Mouse (Mus musculus): ENCODE results near the gene Amd1. TPM values are rescaled to one million over a fixed set of nuclear protein-coding genes. Genes with fewer than 3 reads are reported as not detected.

Gene Amd1
- 33.5 and 37.6 TPM in 2 replicates for polyA plus RNA-seq (2015; fragmentation: Nextera tagmentation; extraction: Ambion mirVana)

DNA sequence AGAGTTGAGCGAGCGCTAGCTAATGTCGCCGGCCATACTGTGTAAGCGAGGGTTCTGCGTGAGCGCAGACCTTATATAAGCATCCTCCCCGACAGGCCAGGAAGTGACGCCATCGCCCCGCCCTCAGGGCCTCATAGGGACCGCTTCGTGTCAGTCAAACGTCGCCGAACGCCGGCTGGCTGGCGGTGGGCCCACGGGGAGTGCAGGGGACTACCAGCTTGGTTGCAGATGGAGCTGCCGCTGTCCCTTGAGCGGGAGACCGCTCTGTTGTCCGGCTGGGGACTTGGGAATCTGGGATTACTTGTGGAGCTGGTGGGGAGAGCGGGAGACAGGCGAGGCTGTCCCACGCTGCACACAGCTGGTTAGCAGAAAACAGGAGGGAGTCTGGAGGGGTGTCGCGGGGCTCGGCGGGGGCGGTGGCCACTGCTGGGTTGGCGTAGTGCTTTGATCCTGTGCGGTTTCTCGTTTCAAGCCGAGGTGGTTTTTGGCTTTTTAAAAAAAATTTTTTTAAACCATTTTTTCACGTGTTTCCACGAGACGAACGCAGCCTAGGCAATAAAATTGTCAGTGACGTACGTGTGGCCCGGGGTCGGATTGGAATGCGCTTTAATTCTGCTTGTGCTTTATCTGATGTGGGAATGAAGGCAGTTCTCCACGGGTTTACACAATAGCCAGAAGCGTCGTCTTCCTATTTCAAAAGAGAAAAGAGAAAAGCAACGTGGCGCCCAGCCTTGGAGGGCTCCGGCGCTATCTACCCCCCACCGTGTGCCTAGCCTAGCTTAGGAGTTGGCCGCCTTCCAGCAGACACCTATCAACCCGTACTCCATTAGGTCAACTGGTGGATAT lies at the start of gene Amd1:
Gene Amd1 (minus strand): TSS at position 47 of the 846 bp plus-strand sequence.
- Histone ChIP-seq H3K9me3 (replicated peaks; ENCODE audit: control insufficient read depth, low read length) (peaks cover 6% of the 10 kb centered on the region), H3K4me1 (ENCODE audit: control insufficient read depth, low read depth, low read length) (peaks cover 23% of the 10 kb centered on the region), H3K36me3 (ENCODE audit: control insufficient read depth, insufficient read depth) (no peaks in the 10 kb centered on the region; the same call in 1 of the 2 replicates), H3K9ac (ENCODE audit: low read depth, low read length) (peak within 1 kb of the TSS; percentile 93), H3K4me3 (ENCODE audit: low read depth, low read length) (peak within 1 kb of the TSS; percentile 91), H3K4me2 (ENCODE audit: low read depth, low read length) (peak within 1 kb of the TSS; percentile 99), H3K27me3 (ENCODE audit: control insufficient read depth, insufficient read depth, low read depth, low read length) (no peaks in the 10 kb centered on the region), H3K27ac (ENCODE audit: low read length) (peak within 1 kb of the TSS; percentile 93)
- WGBS (ENCODE audit: insufficient replicate concordance), result under 1% methylated on average over 55 of the region's 55 CpGs
- peak; percentile 88 for ATAC-seq (ENCODE audit: low read depth)

DNA sequence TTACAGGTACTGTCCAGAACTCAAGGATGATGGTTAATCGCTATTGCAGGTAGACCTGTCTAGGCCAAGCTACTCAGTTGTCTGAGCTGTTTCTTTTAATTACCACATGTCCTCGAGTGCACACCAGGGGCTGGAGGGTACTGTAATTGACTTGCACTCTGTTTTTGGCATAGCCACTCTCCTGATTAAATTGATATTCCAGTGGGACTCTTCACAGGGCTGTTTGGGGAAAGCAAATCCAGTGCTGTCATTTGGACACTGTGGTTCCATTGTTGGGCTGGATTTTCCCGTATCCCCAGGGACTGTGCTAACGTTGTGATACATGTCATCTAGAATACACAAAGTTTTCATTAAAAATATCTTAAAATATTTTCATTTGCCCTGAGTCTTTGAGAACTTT lies 49.2 kb upstream of the Amd1 start:
- Histone ChIP-seq H3K4me3 (ENCODE audit: low read depth, low read length) (no peak overlapping the region), H3K36me3 (ENCODE audit: control insufficient read depth, insufficient read depth) (no peaks in the 10 kb centered on the region), H3K9me3 (replicated peaks; ENCODE audit: control insufficient read depth, low read length) (no peaks in the 10 kb centered on the region), H3K9ac (ENCODE audit: low read depth, low read length) (no peak overlapping the region; the same call in 1 of the 2 replicates), H3K4me2 (ENCODE audit: low read depth, low read length) (no peak overlapping the region), H3K27me3 (ENCODE audit: control insufficient read depth, insufficient read depth, low read depth, low read length) (no peaks in the 10 kb centered on the region), H3K4me1 (ENCODE audit: control insufficient read depth, low read depth, low read length) (peaks cover 19% of the 10 kb centered on the region), H3K27ac (ENCODE audit: low read length) (no peak overlapping the region)
- ATAC-seq (ENCODE audit: low read depth), result no peak
- WGBS (ENCODE audit: insufficient replicate concordance), result 79% methylated on average over 4 of the region's 4 CpGs

GRCm38 (mm10) chr10:40350245-40350932 lies 48.4 kb upstream of the Amd1 start:
- WGBS (ENCODE audit: insufficient replicate concordance), result 39% methylated on average over 12 of the region's 12 CpGs
- peaks cover 19% of the 10 kb centered on the region for H3K4me1 ChIP-seq (ENCODE audit: control insufficient read depth, low read depth, low read length)
- peak overlapping the region; percentile 97 for H3K4me3 ChIP-seq (ENCODE audit: low read depth, low read length)
- no peaks in the 10 kb centered on the region for H3K27me3 ChIP-seq (ENCODE audit: control insufficient read depth, insufficient read depth, low read depth, low read length)
- H3K27ac ChIP-seq (ENCODE audit: low read length), result no peak overlapping the region; the same call in 1 of the 2 replicates
- peak overlapping the region; percentile 96 for H3K9ac ChIP-seq (ENCODE audit: low read depth, low read length)
- H3K36me3 ChIP-seq (ENCODE audit: control insufficient read depth, insufficient read depth), result no peaks in the 10 kb centered on the region
- peak overlapping the region; percentile 89 for H3K4me2 ChIP-seq (ENCODE audit: low read depth, low read length)
- H3K9me3 ChIP-seq (replicated peaks; ENCODE audit: control insufficient read depth, low read length), result no peaks in the 10 kb centered on the region
- no peak for ATAC-seq (ENCODE audit: low read depth)

DNA sequence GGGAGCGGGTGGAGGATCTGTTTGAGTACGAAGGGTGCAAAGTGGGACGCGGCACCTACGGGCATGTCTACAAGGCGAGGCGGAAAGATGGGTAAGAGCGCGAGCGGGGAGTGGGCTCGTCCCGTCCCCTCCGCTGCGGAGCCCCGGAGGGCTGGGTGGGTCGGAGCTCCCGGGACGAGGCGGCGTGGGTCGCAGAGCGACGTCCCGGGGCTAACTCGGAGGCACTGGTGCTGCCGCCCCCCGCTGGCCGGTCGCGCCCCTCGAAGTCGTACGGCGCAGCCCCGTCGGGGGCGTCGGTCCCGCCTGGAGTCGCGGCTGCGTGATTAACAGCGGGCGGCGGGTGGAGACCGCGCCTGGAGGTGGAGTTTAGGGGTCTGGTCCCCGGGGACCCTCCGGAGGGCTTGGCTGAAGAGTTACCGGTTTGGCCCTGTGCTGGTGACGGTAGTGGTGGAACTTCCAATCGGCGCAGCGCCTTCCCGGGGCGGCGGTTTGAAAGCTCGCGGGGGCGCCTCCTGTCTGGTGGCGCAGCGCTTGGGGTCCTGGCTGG lies 47.7 kb upstream of the Amd1 start:
- H3K4me2 ChIP-seq (ENCODE audit: low read depth, low read length), result peak overlapping the region; percentile 89
- no peaks in the 10 kb centered on the region for H3K27me3 ChIP-seq (ENCODE audit: control insufficient read depth, insufficient read depth, low read depth, low read length)
- peak overlapping the region; percentile 100 for H3K27ac ChIP-seq (ENCODE audit: low read length)
- peak overlapping the region; percentile 97 for H3K4me3 ChIP-seq (ENCODE audit: low read depth, low read length)
- H3K9me3 ChIP-seq (replicated peaks; ENCODE audit: control insufficient read depth, low read length), result no peaks in the 10 kb centered on the region
- no peaks in the 10 kb centered on the region for H3K36me3 ChIP-seq (ENCODE audit: control insufficient read depth, insufficient read depth)
- peaks cover 19% of the 10 kb centered on the region for H3K4me1 ChIP-seq (ENCODE audit: control insufficient read depth, low read depth, low read length)
- WGBS (ENCODE audit: insufficient replicate concordance), result under 1% methylated on average over 62 of the region's 62 CpGs
- no peak for ATAC-seq (ENCODE audit: low read depth)
- H3K9ac ChIP-seq (ENCODE audit: low read depth, low read length), result peak overlapping the region; percentile 96

GRCm38 (mm10) chr10:40348566-40349536 lies 46.9 kb upstream of the Amd1 start:
- peak overlapping the region; percentile 100 for H3K27ac ChIP-seq (ENCODE audit: low read length)
- H3K27me3 ChIP-seq (ENCODE audit: control insufficient read depth, insufficient read depth, low read depth, low read length), result no peaks in the 10 kb centered on the region
- peak overlapping the region; percentile 89 for H3K4me2 ChIP-seq (ENCODE audit: low read depth, low read length)
- ATAC-seq (ENCODE audit: low read depth), result peak; percentile 95
- peak overlapping the region; percentile 96 for H3K9ac ChIP-seq (ENCODE audit: low read depth, low read length)
- no peaks in the 10 kb centered on the region for H3K9me3 ChIP-seq (replicated peaks; ENCODE audit: control insufficient read depth, low read length)
- peak overlapping the region; percentile 97 for H3K4me3 ChIP-seq (ENCODE audit: low read depth, low read length)
- WGBS (ENCODE audit: insufficient replicate concordance), result under 1% methylated on average over 69 of the region's 76 CpGs
- no peaks in the 10 kb centered on the region for H3K36me3 ChIP-seq (ENCODE audit: control insufficient read depth, insufficient read depth)
- peaks cover 19% of the 10 kb centered on the region for H3K4me1 ChIP-seq (ENCODE audit: control insufficient read depth, low read depth, low read length)

- Histone ChIP-seq H3K4me1 (ENCODE audit: control insufficient read depth, low read depth, low read length) (peaks cover 19% of the 10 kb centered on the region), H3K9ac (ENCODE audit: low read depth, low read length) (peak overlapping the region; percentile 72), H3K9me3 (replicated peaks; ENCODE audit: control insufficient read depth, low read length) (no peaks in the 10 kb centered on the region), H3K36me3 (ENCODE audit: control insufficient read depth, insufficient read depth) (no peaks in the 10 kb centered on the region), H3K27ac (ENCODE audit: low read length) (peak overlapping the region; percentile 100), H3K27me3 (ENCODE audit: control insufficient read depth, insufficient read depth, low read depth, low read length) (no peaks in the 10 kb centered on the region), H3K4me2 (ENCODE audit: low read depth, low read length) (peak overlapping the region; percentile 84), H3K4me3 (ENCODE audit: low read depth, low read length) (peak overlapping the region; percentile 97)
- no peak for ATAC-seq (ENCODE audit: low read depth)
- 49% methylated on average over 9 of the region's 9 CpGs for WGBS (ENCODE audit: insufficient replicate concordance)
Observed at GRCm38 (mm10) chr10:40347461-40347954, 45.5 kb upstream of the Amd1 start.

- WGBS (ENCODE audit: insufficient replicate concordance), result 71% methylated on average over 3 of the region's 3 CpGs
- no peak overlapping the region for H3K27ac ChIP-seq (ENCODE audit: low read length)
Observed at GRCm38 (mm10) chr10:40346776-40347403, 44.9 kb upstream of the Amd1 start.

GRCm38 (mm10) chr10:40342036-40342435 lies 40.0 kb upstream of the Amd1 start:
- Histone ChIP-seq H3K9ac (ENCODE audit: low read depth, low read length) (no peak overlapping the region), H3K4me1 (ENCODE audit: control insufficient read depth, low read depth, low read length) (no peaks in the 10 kb centered on the region), H3K9me3 (replicated peaks; ENCODE audit: control insufficient read depth, low read length) (no peaks in the 10 kb centered on the region), H3K36me3 (ENCODE audit: control insufficient read depth, insufficient read depth) (no peaks in the 10 kb centered on the region), H3K4me3 (ENCODE audit: low read depth, low read length) (no peak overlapping the region), H3K27ac (ENCODE audit: low read length) (no peak overlapping the region), H3K4me2 (ENCODE audit: low read depth, low read length) (no peak overlapping the region), H3K27me3 (ENCODE audit: control insufficient read depth, insufficient read depth, low read depth, low read length) (no peaks in the 10 kb centered on the region)
- 39% methylated on average over 4 of the region's 4 CpGs for WGBS (ENCODE audit: insufficient replicate concordance)
- no peak for ATAC-seq (ENCODE audit: low read depth)

More at GRCm38 (mm10) chr10:40346776-40347403, 44.9 kb upstream of the Amd1 start:
- Histone ChIP-seq H3K4me3 (ENCODE audit: low read depth, low read length) (no peak overlapping the region), H3K36me3 (ENCODE audit: control insufficient read depth, insufficient read depth) (no peaks in the 10 kb centered on the region), H3K9me3 (replicated peaks; ENCODE audit: control insufficient read depth, low read length) (no peaks in the 10 kb centered on the region), H3K9ac (ENCODE audit: low read depth, low read length) (no peak overlapping the region), H3K4me2 (ENCODE audit: low read depth, low read length) (no peak overlapping the region), H3K4me1 (ENCODE audit: control insufficient read depth, low read depth, low read length) (peaks cover 19% of the 10 kb centered on the region), H3K27me3 (ENCODE audit: control insufficient read depth, insufficient read depth, low read depth, low read length) (no peaks in the 10 kb centered on the region)
- ATAC-seq (ENCODE audit: low read depth), result no peak
